Mouse (Mus musculus): Measurements from ENCODE around the gene Acvr1c. TPM values are rescaled to one million over a fixed set of nuclear protein-coding genes. Genes with fewer than 3 reads are reported as not detected.
A peak's percentile ranks its signal among the peaks of the same experiment; 100 is the strongest.

Acvr1c gene
- polyA plus RNA-seq, 1 experiment, result 0.63 TPM

GRCm38 (mm10) chr2:58304450-58304849 is 53.2 kb downstream of the Acvr1c start:
- no peak for TF ChIP-seq CTCF (IDR thresholded peaks at IDR 0.05; ENCODE audit: borderline replicate concordance, control insufficient read depth, extremely low read depth, insufficient read depth, low read length, poor library complexity)
- TF ChIP-seq POLR2A (IDR thresholded peaks at IDR 0.05; ENCODE audit: control insufficient read depth, extremely low read depth, insufficient read depth, low read length, poor library complexity), result no peak
- no peak for DNase-seq

GRCm38 (mm10) chr2:58289759-58290431 is 67.8 kb downstream of the Acvr1c start:
- TF ChIP-seq POLR2A (IDR thresholded peaks at IDR 0.05; ENCODE audit: control insufficient read depth, extremely low read depth, insufficient read depth, low read length, poor library complexity), result no peak
- TF ChIP-seq CTCF (IDR thresholded peaks at IDR 0.05; ENCODE audit: borderline replicate concordance, control insufficient read depth, extremely low read depth, insufficient read depth, low read length, poor library complexity), result no peak
- Histone ChIP-seq H3K4me1 (replicated peaks; ENCODE audit: control insufficient read depth, insufficient read depth, low read length) (no peaks in the 10 kb centered on the region), H3K4me3 (ENCODE audit: control insufficient read depth, insufficient read depth, low read length) (no peak overlapping the region), H3K27me3 (ENCODE audit: control insufficient read depth, insufficient read depth, low read length) (no peaks in the 10 kb centered on the region), H3K36me3 (ENCODE audit: control insufficient read depth, insufficient read depth, low read length) (no peaks in the 10 kb centered on the region), H3K27ac (ENCODE audit: control insufficient read depth, insufficient read depth, low read length) (no peak overlapping the region)
- 46% methylated on average over 9 of the region's 9 CpGs for WGBS
- no peak for DNase-seq

More at GRCm38 (mm10) chr2:58304450-58304849, 53.2 kb downstream of the Acvr1c start:
- H3K4me3 ChIP-seq (ENCODE audit: control insufficient read depth, insufficient read depth, low read length), result no peak overlapping the region
- no peaks in the 10 kb centered on the region for H3K36me3 ChIP-seq (ENCODE audit: control insufficient read depth, insufficient read depth, low read length)
- no peaks in the 10 kb centered on the region for H3K4me1 ChIP-seq (replicated peaks; ENCODE audit: control insufficient read depth, insufficient read depth, low read length)
- H3K27me3 ChIP-seq (ENCODE audit: control insufficient read depth, insufficient read depth, low read length), result no peaks in the 10 kb centered on the region
- 83% methylated on average over 3 of the region's 3 CpGs for WGBS
- H3K27ac ChIP-seq (ENCODE audit: control insufficient read depth, insufficient read depth, low read length), result no peak overlapping the region

DNA sequence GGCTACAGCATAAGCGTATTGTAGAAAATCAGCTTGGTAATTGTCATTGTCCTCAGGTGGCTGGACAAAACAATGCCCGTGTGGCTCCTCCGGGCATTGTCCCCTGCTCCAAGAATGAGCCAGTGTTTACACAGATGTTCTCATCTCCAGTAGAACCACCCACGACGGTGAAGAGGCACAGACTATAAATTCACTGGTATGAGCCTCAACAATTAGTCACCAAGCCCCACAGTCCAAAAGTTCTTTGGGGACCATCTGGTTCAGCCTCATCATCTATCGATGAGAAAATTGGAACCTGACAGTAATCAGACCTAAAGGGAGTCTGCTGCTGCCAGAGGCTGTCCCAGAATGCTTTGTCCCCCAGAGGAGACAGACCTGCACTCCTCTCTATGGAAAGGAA is 68.4 kb downstream of the Acvr1c start:
- DNase-seq, result no peak
- no peak overlapping the region for H3K27ac ChIP-seq (ENCODE audit: control insufficient read depth, insufficient read depth, low read length)
- H3K4me1 ChIP-seq (replicated peaks; ENCODE audit: control insufficient read depth, insufficient read depth, low read length), result no peaks in the 10 kb centered on the region
- H3K27me3 ChIP-seq (ENCODE audit: control insufficient read depth, insufficient read depth, low read length), result no peaks in the 10 kb centered on the region
- H3K36me3 ChIP-seq (ENCODE audit: control insufficient read depth, insufficient read depth, low read length), result no peaks in the 10 kb centered on the region
- TF ChIP-seq POLR2A (IDR thresholded peaks at IDR 0.05; ENCODE audit: control insufficient read depth, extremely low read depth, insufficient read depth, low read length, poor library complexity), result no peak
- no peak for TF ChIP-seq CTCF (IDR thresholded peaks at IDR 0.05; ENCODE audit: borderline replicate concordance, control insufficient read depth, extremely low read depth, insufficient read depth, low read length, poor library complexity)
- no peak overlapping the region for H3K4me3 ChIP-seq (ENCODE audit: control insufficient read depth, insufficient read depth, low read length)
- 86% methylated on average over 6 of the region's 6 CpGs for WGBS

- no peak overlapping the region for H3K27ac ChIP-seq (ENCODE audit: control insufficient read depth, insufficient read depth, low read length)
- WGBS, result 49% methylated on average over 8 of the region's 8 CpGs
- DNase-seq, result peak; percentile 74
Observed at GRCm38 (mm10) chr2:58282259-58282910, 75.3 kb downstream of the Acvr1c start.

DNA sequence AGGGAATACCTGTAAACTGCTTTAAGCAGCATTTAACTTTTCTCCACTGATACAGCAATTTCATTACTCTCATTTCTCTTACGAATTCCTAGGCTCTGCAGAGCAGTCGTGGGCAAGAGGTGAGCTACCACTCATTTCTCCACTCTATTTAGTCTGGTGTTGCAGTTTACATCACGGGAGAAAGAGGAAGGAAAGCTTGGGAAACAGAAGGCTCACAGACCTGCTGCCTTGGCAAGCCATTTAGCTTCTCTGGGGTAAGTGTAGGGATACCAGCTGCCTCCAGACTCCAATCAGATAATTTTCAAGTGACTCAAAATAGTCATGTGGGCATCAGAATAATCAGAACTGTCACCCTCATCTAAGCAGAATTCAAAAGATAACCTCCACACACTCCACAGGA is 76.6 kb downstream of the Acvr1c start:
- WGBS, result 20% methylated on average over 3 of the region's 3 CpGs
- Histone ChIP-seq H3K27me3 (ENCODE audit: control insufficient read depth, insufficient read depth, low read length) (no peaks in the 10 kb centered on the region), H3K27ac (ENCODE audit: control insufficient read depth, insufficient read depth, low read length) (no peak overlapping the region), H3K36me3 (ENCODE audit: control insufficient read depth, insufficient read depth, low read length) (no peaks in the 10 kb centered on the region), H3K4me1 (replicated peaks; ENCODE audit: control insufficient read depth, insufficient read depth, low read length) (no peaks in the 10 kb centered on the region), H3K4me3 (ENCODE audit: control insufficient read depth, insufficient read depth, low read length) (no peak overlapping the region)
- TF ChIP-seq POLR2A (IDR thresholded peaks at IDR 0.05; ENCODE audit: control insufficient read depth, extremely low read depth, insufficient read depth, low read length, poor library complexity) (no peak), CTCF (IDR thresholded peaks at IDR 0.05; ENCODE audit: borderline replicate concordance, control insufficient read depth, extremely low read depth, insufficient read depth, low read length, poor library complexity) (no peak)
- DNase-seq, result no peak

More at GRCm38 (mm10) chr2:58282259-58282910, 75.3 kb downstream of the Acvr1c start:
- no peaks in the 10 kb centered on the region for H3K27me3 ChIP-seq (ENCODE audit: control insufficient read depth, insufficient read depth, low read length)
- no peaks in the 10 kb centered on the region for H3K4me1 ChIP-seq (replicated peaks; ENCODE audit: control insufficient read depth, insufficient read depth, low read length)
- no peaks in the 10 kb centered on the region for H3K36me3 ChIP-seq (ENCODE audit: control insufficient read depth, insufficient read depth, low read length)
- no peak overlapping the region for H3K4me3 ChIP-seq (ENCODE audit: control insufficient read depth, insufficient read depth, low read length)
- TF ChIP-seq CTCF (IDR thresholded peaks at IDR 0.05; ENCODE audit: borderline replicate concordance, control insufficient read depth, extremely low read depth, insufficient read depth, low read length, poor library complexity) (peak; percentile 61; the same call in 1 of the 2 replicates), POLR2A (IDR thresholded peaks at IDR 0.05; ENCODE audit: control insufficient read depth, extremely low read depth, insufficient read depth, low read length, poor library complexity) (no peak)

GRCm38 (mm10) chr2:58279163-58279562 is 78.5 kb downstream of the Acvr1c start:
- Histone ChIP-seq H3K36me3 (ENCODE audit: control insufficient read depth, insufficient read depth, low read length) (no peaks in the 10 kb centered on the region), H3K27me3 (ENCODE audit: control insufficient read depth, insufficient read depth, low read length) (no peaks in the 10 kb centered on the region), H3K4me1 (replicated peaks; ENCODE audit: control insufficient read depth, insufficient read depth, low read length) (no peaks in the 10 kb centered on the region), H3K4me3 (ENCODE audit: control insufficient read depth, insufficient read depth, low read length) (no peak overlapping the region), H3K27ac (ENCODE audit: control insufficient read depth, insufficient read depth, low read length) (no peak overlapping the region)
- 92% methylated on average over 5 of the region's 5 CpGs for WGBS
- no peak for DNase-seq
- TF ChIP-seq POLR2A (IDR thresholded peaks at IDR 0.05; ENCODE audit: control insufficient read depth, extremely low read depth, insufficient read depth, low read length, poor library complexity) (no peak), CTCF (IDR thresholded peaks at IDR 0.05; ENCODE audit: borderline replicate concordance, control insufficient read depth, extremely low read depth, insufficient read depth, low read length, poor library complexity) (no peak)
